Mouse (Mus musculus): ENCODE results near the gene Paqr5. TPM values are rescaled to one million over a fixed set of nuclear protein-coding genes. Genes with fewer than 3 reads are reported as not detected.
A peak's percentile ranks its signal among the peaks of the same experiment; 100 is the strongest.

Gene Paqr5
- polyA plus RNA-seq, 1 experiment from 2014 or later, result 2.1 TPM

DNA sequence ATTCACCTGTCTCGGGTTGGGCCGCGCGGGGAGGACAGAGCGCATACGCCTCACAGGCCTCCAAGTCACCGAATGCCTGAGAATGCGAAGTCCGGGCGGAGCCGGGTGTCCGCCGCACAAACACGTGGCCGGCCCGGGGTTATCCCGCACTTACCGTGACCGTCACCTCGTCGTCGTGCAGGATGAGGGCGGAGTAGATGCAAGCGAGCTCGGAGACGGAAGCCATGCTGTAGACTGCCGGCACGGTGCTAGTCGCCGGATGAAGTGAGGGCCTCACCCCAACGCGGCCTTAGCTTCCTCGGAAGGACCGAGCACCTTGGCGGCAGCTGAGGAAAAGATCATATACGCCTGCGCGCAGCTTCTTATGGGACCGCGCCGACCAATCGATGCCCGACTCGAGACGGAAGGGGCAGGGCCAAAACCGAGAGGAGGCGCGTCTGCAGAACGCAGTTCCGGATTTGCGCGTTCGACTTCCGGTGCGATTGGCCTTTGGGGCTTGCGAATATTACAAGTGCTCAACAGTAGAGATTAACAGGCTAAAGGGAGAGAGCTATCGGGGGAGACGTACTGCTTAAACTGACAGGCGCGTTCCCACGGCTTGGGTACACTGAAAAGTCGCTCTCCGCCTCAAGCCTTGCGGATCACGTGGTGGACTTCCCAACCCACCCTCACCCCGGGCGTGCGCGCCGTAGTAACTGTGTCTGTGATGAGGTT is 112.3 kb downstream of the Paqr5 start, which contains the start of gene Rplp1:
Rplp1 (minus strand) TSS at position 340 of the 714 bp plus-strand sequence.
- H3K9me3 ChIP-seq, result no peaks in the 10 kb centered on the region
- H3K9ac ChIP-seq, result peak within 1 kb of the TSS; percentile 90
- under 1% methylated on average over 70 of the region's 70 CpGs for WGBS
- peaks cover 54% of the 10 kb centered on the region for H3K36me3 ChIP-seq
- peak within 1 kb of the TSS; percentile 91 for H3K4me2 ChIP-seq (replicated peaks)
- no peaks in the 10 kb centered on the region for H3K27me3 ChIP-seq
- H3K4me3 ChIP-seq, result peak within 1 kb of the TSS; percentile 80
- peak within 1 kb of the TSS; percentile 92 for H3K27ac ChIP-seq
- peaks cover 20% of the 10 kb centered on the region for H3K4me1 ChIP-seq
- peak; percentile 96 for ATAC-seq (ENCODE audit: low FRiP score, low read depth)

DNA sequence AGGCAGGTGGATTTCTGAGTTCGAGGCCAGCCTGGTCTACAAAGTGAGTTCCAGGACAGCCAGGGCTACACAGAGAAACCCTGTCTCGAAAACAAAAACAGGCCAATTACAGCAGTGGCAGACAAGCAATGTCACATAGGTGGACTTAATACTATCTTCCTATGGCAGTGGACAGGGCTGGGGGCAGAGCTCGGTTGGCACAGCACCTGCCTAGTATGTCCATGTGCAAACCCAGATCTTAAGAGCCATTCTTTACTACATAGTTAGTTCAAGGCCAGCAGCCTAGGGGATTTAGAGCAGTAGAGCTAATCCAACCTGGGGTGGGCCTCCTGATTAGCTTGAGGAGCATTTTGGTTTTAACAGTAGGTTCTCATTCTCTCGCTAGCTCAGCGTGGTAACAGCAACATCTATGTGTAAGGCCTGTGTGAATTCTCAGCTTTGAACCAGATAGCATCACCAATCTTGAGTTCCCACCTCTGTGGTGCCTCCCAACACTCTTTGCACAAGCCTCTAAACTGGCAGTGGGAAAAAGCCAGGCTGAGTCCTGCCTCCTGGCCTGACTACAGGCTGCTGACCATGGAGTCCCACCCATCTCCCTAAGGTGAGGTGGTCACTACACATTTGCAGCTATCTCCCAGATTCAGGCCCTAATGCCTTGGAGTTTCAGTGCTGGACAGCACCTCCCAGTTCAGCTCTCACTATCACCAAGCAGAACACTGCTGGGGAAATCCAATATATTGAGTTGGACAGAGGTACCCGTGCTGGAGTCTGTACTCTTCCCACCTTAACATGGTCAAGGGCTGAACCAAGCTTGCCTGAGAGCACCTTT is 115.1 kb downstream of the Paqr5 start:
- no peaks in the 10 kb centered on the region for H3K9me3 ChIP-seq
- H3K4me2 ChIP-seq (replicated peaks), result no peak overlapping the region
- no peak overlapping the region for H3K4me3 ChIP-seq
- WGBS, result 56% methylated on average over 6 of the region's 6 CpGs
- H3K36me3 ChIP-seq, result peaks cover 28% of the 10 kb centered on the region
- peaks cover 20% of the 10 kb centered on the region for H3K4me1 ChIP-seq
- no peak overlapping the region for H3K27ac ChIP-seq
- ATAC-seq (ENCODE audit: low FRiP score, low read depth), result no peak
- no peaks in the 10 kb centered on the region for H3K27me3 ChIP-seq
- H3K9ac ChIP-seq, result no peak overlapping the region

DNA sequence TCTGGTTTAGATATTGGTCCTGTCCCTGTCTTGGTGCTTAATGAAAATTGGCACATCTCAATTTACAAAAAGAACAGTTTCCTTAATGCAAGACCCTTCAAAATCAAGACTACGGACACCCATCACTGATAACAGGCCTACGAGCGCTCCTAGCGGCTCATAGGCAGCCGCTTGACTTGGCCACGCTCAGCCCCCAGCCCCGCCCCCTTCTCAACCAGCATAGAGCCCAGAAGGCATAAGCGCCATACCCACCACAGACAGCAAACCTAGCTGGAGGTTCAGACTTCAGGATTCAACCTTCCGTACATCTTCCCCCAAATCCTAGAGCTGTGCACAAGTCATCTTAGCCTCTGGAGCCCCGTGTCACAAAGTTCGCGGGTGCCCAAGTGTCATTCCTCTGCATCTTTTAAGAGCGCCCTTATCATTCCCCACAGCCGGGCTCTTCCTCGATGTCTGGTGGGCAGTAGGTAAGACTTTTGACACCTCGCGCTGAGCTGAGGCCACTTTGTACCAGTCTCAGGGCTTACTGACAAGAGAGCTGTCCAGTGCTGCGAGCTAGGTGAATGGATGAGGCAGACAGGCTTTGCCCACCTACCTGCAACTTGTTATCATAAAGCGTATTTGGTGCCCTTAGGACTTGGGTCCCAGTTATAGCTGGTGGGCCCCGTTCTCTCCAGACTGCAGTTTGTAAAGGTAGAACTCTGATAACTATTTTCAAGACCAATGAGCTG is 116.0 kb downstream of the Paqr5 start:
- 42% methylated on average over 20 of the region's 20 CpGs for WGBS
- no peaks in the 10 kb centered on the region for H3K9me3 ChIP-seq
- no peak overlapping the region for H3K4me2 ChIP-seq (replicated peaks)
- no peak overlapping the region for H3K4me3 ChIP-seq
- H3K36me3 ChIP-seq, result peaks cover 27% of the 10 kb centered on the region
- ATAC-seq (ENCODE audit: low FRiP score, low read depth), result no peak
- H3K9ac ChIP-seq, result no peak overlapping the region
- H3K27me3 ChIP-seq, result no peaks in the 10 kb centered on the region
- peaks cover 21% of the 10 kb centered on the region for H3K4me1 ChIP-seq
- H3K27ac ChIP-seq, result no peak overlapping the region

DNA sequence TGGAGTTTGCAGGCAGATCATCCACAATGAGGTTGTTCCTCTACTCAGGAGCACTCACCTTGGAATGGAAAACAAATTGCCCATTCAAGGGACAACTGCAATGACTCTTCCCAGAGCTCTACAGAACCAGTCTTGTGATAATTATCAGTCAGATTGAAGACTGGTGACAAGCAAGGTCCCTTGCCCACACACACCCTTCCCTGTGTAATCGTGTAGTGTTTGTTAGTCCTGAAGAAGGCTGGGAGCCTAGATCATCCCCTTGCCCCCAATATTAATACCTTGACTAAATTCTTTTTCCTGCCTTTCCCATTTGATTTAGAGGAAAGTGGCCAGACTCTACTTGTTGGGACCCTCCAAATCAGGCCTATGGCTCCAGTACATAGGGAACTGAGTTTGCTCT is 117.0 kb downstream of the Paqr5 start:
- Histone ChIP-seq H3K27me3 (no peaks in the 10 kb centered on the region), H3K9ac (no peak overlapping the region), H3K9me3 (no peaks in the 10 kb centered on the region), H3K27ac (no peak overlapping the region), H3K36me3 (peaks cover 27% of the 10 kb centered on the region), H3K4me1 (peaks cover 26% of the 10 kb centered on the region), H3K4me3 (no peak overlapping the region), H3K4me2 (replicated peaks) (no peak overlapping the region)
- 77% methylated on average over 1 of the region's 1 CpGs for WGBS
- no peak for ATAC-seq (ENCODE audit: low FRiP score, low read depth)

DNA sequence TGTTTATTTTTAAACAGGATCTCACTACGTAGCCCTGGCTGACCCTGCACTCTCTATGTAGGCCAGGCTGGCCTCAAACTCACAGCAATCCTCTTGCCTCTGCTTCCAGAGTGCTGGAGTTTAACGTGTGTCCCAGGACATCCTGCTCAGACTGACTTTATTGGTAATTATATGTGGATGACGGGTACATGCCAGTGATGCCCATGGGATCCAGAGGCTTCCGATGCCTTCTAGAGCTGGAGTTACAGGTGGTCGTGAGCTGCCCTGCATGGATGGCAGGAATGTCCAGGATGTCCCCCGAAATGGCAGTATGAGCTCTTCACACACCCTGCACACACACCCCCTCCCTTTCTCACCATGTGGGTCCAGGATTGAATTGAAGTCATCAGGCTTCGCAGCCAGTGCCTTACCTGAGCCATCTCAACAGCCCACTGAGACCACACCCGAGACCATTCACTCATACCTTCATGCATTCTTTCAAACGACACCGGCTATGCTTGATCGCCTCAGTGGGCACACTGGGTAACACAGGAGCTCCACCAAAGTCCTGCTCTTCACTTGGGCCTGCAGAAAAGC is 117.7 kb downstream of the Paqr5 start:
- no peaks in the 10 kb centered on the region for H3K9me3 ChIP-seq
- no peak overlapping the region for H3K9ac ChIP-seq
- peaks cover 27% of the 10 kb centered on the region for H3K36me3 ChIP-seq
- H3K4me3 ChIP-seq, result no peak overlapping the region
- no peak overlapping the region for H3K4me2 ChIP-seq (replicated peaks)
- 89% methylated on average over 11 of the region's 11 CpGs for WGBS
- ATAC-seq (ENCODE audit: low FRiP score, low read depth), result no peak
- H3K27ac ChIP-seq, result no peak overlapping the region
- H3K27me3 ChIP-seq, result no peaks in the 10 kb centered on the region
- H3K4me1 ChIP-seq, result peaks cover 33% of the 10 kb centered on the region

DNA sequence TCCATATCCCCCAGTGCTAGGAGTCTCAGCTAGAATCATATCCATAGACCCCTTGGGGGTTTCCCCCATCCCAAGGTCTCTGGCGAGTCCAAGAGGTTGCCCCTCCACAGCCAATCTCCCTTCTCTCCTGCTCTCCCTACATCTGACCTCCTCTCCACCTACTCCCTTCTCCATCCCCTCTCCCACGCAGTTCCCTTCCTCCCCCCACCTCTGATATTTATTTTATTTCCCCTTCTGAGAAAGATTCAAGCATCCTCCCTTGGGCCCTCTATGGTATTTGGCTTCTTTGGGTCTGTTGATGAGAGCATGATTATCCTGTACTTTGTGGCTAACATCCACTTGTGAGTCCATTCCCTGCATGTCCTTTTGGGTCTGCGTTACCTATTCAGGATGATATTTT is 118.3 kb downstream of the Paqr5 start:
- H3K9me3 ChIP-seq, result no peaks in the 10 kb centered on the region
- peaks cover 34% of the 10 kb centered on the region for H3K4me1 ChIP-seq
- no peak for ATAC-seq (ENCODE audit: low FRiP score, low read depth)
- peaks cover 27% of the 10 kb centered on the region for H3K36me3 ChIP-seq
- H3K4me2 ChIP-seq (replicated peaks), result no peak overlapping the region
- WGBS, result 83% methylated on average over 3 of the region's 3 CpGs
- no peak overlapping the region for H3K9ac ChIP-seq
- H3K4me3 ChIP-seq, result no peak overlapping the region
- H3K27ac ChIP-seq, result no peak overlapping the region
- no peaks in the 10 kb centered on the region for H3K27me3 ChIP-seq

DNA sequence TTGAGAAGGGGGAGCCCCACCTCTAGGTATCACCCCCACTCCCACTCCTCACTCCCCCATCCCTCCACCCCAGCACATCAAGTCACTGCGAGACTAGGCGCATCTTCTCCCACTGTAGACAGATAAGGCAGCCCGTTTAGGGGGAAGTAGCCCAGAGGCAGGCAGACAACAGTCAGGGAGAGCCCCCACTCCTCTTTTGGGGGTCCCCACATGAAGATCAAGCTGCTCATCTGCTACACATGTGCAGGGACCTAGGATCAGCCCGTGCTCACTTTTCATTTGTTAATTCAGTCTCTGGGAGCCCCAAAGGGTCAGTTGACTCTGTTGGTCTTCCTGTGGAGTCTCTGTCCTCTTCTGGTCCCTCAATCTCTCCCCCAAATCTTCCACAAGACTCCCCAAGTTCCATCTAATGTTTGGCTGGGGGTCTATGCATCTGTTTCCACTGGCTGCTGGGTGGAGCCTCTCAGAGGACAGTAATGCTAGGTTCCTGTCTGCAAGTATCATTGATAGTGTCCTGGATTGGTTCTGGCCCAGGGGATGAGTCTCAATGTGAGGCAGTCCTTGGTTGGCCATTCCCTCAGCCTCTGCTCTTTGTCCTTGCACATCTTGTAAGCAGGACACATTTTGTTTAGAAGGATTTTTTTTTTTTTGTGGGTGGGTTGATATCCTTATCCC is 118.9 kb downstream of the Paqr5 start:
- Histone ChIP-seq H3K9me3 (no peaks in the 10 kb centered on the region), H3K27ac (no peak overlapping the region), H3K4me1 (peaks cover 28% of the 10 kb centered on the region), H3K4me2 (replicated peaks) (no peak overlapping the region), H3K27me3 (no peaks in the 10 kb centered on the region), H3K9ac (no peak overlapping the region; the same call in 1 of the 2 replicates), H3K4me3 (no peak overlapping the region), H3K36me3 (peaks cover 21% of the 10 kb centered on the region)
- no peak for ATAC-seq (ENCODE audit: low FRiP score, low read depth)
- WGBS, result 93% methylated on average over 4 of the region's 4 CpGs

DNA sequence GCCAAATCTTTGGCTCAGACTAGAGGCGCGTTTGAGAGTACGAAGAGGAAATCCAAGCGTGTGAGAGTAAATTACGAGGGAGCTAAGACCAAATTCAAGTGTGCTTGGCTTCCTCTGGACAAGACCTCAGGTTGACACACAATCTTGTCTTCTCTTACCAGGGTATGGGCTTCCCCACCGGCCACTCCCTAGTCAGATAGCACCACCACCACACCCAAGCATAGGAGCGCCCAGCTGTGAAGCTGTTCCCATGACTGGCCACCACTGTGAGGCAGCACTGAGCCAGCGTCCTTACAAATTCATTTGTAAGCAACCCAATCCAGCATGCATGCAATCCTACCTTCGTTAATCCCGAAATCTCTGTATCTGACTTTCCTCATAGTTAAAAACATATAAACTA is 119.7 kb downstream of the Paqr5 start:
- no peak overlapping the region for H3K9ac ChIP-seq
- no peaks in the 10 kb centered on the region for H3K9me3 ChIP-seq
- peaks cover 21% of the 10 kb centered on the region; the same call in 1 of the 2 replicates for H3K4me1 ChIP-seq
- no peak overlapping the region for H3K27ac ChIP-seq
- WGBS, result 66% methylated on average over 10 of the region's 10 CpGs
- H3K4me2 ChIP-seq (replicated peaks), result no peak overlapping the region
- no peak for ATAC-seq (ENCODE audit: low FRiP score, low read depth)
- 0 out of 2 replicates have a peak, but pooled peaks cover 4% of the 10 kb centered on the region for H3K27me3 ChIP-seq
- peaks cover 13% of the 10 kb centered on the region for H3K36me3 ChIP-seq
- H3K4me3 ChIP-seq, result no peak overlapping the region

DNA sequence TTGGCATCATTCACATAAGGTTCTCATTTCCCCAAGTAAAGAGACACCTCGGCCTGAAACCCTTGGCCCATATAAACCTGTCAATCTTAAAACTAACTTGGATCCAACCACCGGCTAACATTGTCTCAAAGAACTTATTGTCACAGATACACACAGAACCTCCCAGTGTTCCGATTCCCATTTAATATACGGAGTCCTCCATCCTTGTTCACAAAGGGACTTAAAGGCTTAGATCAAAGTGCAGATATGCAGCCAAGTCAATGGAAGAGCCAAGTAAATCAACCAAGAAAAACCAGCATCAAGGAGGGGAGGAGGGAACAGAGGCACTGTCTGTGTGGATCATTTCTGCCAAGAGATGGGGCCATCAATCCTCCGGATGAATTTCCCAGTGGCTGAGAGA is 121.1 kb downstream of the Paqr5 start:
- H3K27me3 ChIP-seq, result peaks cover 9% of the 10 kb centered on the region; the same call in 1 of the 2 replicates
- no peak overlapping the region for H3K27ac ChIP-seq
- no peaks in the 10 kb centered on the region; the same call in 1 of the 2 replicates for H3K36me3 ChIP-seq
- no peak for ATAC-seq (ENCODE audit: low FRiP score, low read depth)
- H3K9me3 ChIP-seq, result no peaks in the 10 kb centered on the region
- no peak overlapping the region for H3K4me3 ChIP-seq
- H3K4me2 ChIP-seq (replicated peaks), result no peak overlapping the region
- no peak overlapping the region for H3K9ac ChIP-seq
- H3K4me1 ChIP-seq, result peaks cover 26% of the 10 kb centered on the region; the same call in 1 of the 2 replicates
- WGBS, result 47% methylated on average over 5 of the region's 5 CpGs

DNA sequence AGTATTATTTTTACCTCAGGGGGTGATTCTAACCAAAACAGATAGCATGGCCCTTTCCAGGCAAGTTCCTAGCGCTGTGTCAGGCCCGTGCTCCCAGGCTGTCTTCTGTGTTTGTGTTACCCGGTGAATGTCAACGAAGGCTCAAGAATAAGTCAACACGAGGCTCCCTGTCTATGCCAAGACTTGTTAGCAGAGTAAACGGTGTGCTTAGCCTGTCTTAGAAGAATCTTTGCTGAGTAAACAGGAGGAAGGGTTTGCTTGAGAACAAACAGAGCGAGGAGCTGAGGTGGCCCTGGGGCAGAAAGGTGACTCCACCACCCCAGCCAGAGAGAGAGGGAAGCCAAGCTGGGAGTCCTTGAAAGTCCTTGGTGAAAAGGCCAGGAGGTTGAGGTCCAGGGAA is 122.5 kb downstream of the Paqr5 start:
- H3K36me3 ChIP-seq, result no peaks in the 10 kb centered on the region
- no peak for ATAC-seq (ENCODE audit: low FRiP score, low read depth)
- H3K4me2 ChIP-seq (replicated peaks), result no peak overlapping the region
- no peak overlapping the region; the same call in 1 of the 2 replicates for H3K9ac ChIP-seq
- no peak overlapping the region for H3K4me3 ChIP-seq
- 58% methylated on average over 7 of the region's 7 CpGs for WGBS
- H3K9me3 ChIP-seq, result no peaks in the 10 kb centered on the region
- H3K27ac ChIP-seq, result peak overlapping the region; percentile 48; the same call in 1 of the 2 replicates
- H3K27me3 ChIP-seq, result peaks cover 18% of the 10 kb centered on the region
- peaks cover 31% of the 10 kb centered on the region for H3K4me1 ChIP-seq

All from limb, embryonic 13.5 days (tissue).